Mouse (Mus musculus): ENCODE results near the gene Crybb3. TPM values are rescaled to one million over a fixed set of nuclear protein-coding genes. Genes with fewer than 3 reads are reported as not detected.

Crybb3 gene
- total RNA-seq, 2 experiments from 2014 or later = 0.79 to 1.0 TPM

DNA sequence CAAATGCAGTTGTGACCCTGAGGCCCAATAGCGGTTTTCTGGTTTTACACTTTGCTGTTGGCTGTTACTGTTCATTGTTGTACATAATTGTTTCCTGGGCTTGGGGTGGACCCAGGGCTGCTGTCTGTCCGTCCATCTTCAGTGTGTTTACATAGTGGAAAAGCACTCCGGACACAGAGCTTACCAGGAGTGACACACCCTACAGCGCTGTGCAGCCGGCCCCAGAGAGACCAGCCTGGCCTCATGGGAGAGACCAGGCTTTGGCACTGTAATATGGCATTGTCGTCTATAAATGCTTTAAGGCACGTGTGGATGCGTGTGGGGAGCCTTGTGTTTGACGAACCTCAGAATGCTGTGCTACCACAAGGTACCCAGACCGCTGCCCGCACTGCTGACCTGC, 19.0 kb upstream of the Crybb3 start:
- peak overlapping the region; percentile 20; the same call in 1 of the 2 replicates for H3K27ac ChIP-seq
- intact Hi-C loops (cut with DNase I) = loop anchor here (2.0 kb wide), 1 partner anchor 126 kb away; the partner anchor contains the start of gene Tmem211
- DNase-seq = no peak
- no peak for TF ChIP-seq CTCF (IDR thresholded peaks at IDR 0.05)
- H3K4me3 ChIP-seq = no peak overlapping the region

DNA sequence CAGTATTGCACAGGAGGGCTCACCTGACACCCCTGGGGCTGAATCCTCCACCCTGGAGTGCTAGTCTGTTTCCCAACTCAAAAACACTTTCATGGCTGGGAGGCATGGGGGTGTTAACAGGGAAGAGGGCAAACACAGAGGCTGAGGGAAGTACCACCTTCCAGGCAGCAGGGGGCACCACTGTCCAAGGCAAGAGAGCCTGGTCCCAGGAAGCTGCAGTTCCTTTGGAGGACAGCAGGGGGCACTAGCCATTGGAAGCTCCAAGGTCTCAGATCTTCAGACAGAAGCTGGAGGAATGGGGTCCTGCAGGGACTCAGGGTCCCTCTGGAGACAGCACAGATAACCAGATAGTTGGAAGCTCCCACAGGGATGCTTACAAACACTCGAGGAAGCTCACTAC, 18.2 kb upstream of the Crybb3 start:
- Histone ChIP-seq H3K27ac (0 out of 2 replicates have a peak overlapping the region, but pooled peaks have one; percentile 12), H3K4me3 (no peak overlapping the region)
- no peak for TF ChIP-seq CTCF (IDR thresholded peaks at IDR 0.05)
- intact Hi-C loops (cut with DNase I) = loop anchor here (1.0 kb wide), 1 partner anchor 56 kb away; no protein-coding TSS in a partner anchor
- peak; percentile 91 for DNase-seq

DNA sequence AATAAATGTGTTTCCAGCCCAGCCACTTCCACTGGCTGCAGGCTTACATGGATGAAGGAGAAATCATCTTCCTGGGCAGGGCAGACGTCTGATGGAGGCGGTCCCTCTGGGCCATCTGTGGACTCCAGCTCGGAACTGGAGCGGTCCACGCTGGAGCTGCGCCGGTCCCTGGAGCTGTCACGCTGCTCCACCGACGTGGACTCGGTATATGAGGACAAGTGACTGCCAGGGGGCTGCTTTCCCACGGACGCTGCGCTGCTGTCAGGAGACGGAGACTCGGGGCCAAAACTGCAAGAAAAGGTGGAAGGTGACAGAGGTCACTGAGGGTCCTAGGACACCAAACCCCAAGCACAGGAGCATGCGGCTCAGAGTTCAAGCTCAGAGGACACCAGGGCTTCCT, 16.2 kb upstream of the Crybb3 start:
- intact Hi-C loops (cut with DNase I) = no loop called here
- no peak for TF ChIP-seq CTCF (IDR thresholded peaks at IDR 0.05)
- DNase-seq = no peak
- Histone ChIP-seq H3K4me3 (no peak overlapping the region), H3K27ac (no peak overlapping the region)

DNA sequence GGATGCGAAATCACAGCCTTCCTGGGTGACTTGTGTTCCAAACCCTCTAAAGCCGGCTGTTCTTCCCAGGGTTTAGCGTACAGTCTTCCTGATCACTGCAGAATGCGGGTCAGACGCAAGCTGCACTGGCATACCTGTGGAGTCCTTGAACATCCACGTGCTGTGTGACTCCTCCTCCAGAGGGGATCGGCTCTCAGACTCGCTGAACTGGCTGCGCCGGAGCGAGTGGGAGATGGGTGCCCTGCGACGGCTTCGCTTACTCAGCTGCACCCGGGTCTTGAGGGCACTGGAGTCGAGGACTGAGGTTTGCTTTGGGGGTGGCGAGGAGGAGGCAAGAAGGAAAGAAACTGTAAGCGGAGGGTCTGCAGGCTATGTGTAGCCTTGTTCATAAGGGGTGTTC, 14.1 kb upstream of the Crybb3 start:
- no peak for TF ChIP-seq CTCF (IDR thresholded peaks at IDR 0.05)
- Histone ChIP-seq H3K27ac (no peak overlapping the region), H3K4me3 (no peak overlapping the region)
- intact Hi-C loops (cut with DNase I) = no loop called here
- DNase-seq = no peak

DNA sequence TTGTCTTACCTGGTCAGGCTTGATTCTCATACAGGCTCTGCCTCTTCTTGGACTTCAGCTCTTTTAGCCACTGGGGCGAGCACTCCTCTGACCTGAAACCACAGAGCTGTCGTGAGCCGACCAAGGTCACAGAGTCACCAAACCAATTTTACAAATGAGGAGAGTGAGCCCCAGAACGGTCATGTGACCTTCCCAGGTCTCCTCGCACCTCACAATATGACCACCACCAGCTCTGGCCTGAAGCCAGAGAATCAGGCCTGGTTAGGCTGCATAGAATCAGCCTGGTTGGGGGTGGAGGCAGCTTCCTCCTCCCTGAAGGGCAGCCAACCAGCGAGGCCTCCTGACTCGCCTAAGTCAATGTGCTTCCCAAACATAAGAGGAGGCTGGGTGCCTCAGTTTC, 11.0 kb upstream of the Crybb3 start:
- Histone ChIP-seq H3K4me3 (no peak overlapping the region), H3K27ac (no peak overlapping the region)
- DNase-seq = no peak
- no peak for TF ChIP-seq CTCF (IDR thresholded peaks at IDR 0.05)
- intact Hi-C loops (cut with DNase I) = no loop called here

DNA sequence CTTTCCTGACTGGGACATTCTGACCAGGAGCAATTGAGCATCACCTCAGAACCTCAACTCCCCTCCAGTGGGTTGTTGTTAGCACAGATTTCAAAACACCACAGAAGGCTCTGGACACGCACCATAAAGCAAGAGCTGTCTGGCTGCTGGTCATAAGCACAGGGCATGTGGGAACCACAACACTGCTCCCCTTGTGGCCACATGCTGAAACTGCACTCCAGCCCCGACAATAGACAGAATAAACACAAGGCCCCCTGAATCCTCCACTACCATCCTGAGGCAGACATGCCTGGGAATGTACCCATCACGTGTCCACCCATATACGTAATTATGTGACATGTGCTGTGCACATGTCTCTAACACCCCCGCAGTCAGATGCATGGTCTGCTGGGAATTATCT, 9.8 kb upstream of the Crybb3 start:
- TF ChIP-seq CTCF (IDR thresholded peaks at IDR 0.05) = peak; percentile 75
- H3K27ac ChIP-seq = no peak overlapping the region
- DNase-seq = peak; percentile 56
- intact Hi-C loops (cut with DNase I) = no loop called here
- H3K4me3 ChIP-seq = no peak overlapping the region

DNA sequence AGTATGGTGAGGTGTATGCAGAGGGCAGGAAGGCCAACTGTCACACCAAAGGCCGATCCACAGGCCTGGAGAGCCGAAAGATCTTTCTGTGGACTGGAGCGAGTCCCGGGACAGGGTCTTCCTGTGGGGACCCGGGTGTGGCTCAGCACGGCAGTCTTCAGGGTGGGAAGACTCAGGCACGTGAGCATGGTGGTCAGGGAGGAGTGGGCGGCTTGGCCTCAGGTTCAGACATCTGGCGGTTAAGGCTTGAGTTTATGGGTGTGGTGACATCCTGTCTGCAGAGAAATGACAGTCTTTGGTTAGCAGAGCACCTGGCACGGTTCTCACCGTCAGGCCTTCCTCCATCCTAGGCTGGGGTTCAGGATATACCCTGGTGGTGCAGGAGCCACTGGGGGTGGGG, 9.4 kb upstream of the Crybb3 start:
- H3K27ac ChIP-seq = 0 out of 2 replicates have a peak overlapping the region, but pooled peaks have one; percentile 6
- no peak for DNase-seq
- no peak overlapping the region for H3K4me3 ChIP-seq
- intact Hi-C loops (cut with DNase I) = no loop called here
- TF ChIP-seq CTCF (IDR thresholded peaks at IDR 0.05) = no peak

DNA sequence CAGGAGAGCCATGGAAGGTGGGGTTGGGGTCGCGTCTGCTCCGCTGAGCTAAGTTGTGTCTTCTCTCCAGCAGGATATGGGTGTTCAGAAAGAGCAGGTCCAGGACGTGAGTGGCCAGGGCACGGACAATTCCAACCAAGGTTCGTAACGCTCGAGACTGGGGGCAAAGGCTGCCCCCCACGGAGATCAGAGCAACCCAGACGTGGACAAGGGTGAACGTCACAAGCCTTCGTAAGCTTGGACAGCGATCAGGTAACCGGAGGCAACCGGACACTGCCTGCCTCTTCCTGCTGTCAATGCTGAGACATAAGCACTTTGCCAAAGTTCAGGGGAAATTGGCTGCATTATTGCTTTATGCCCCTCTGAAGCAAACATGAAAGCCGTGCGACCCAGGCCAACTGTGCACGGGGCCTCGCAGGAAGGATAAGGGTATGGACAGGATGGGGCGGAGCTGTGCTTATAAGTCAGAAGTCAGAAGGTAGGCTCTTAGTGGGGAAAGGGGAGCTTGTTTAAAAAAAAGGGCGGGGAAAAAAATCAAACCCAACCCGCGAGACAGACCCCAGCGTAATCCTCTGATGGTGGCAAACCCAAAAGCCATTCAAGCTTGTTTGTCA, 8.8 kb upstream of the Crybb3 start:
- Histone ChIP-seq H3K4me3 (no peak overlapping the region), H3K27ac (0 out of 2 replicates have a peak overlapping the region, but pooled peaks have one; percentile 6)
- no peak for DNase-seq
- intact Hi-C loops (cut with DNase I) = no loop called here
- TF ChIP-seq CTCF (IDR thresholded peaks at IDR 0.05) = no peak

DNA sequence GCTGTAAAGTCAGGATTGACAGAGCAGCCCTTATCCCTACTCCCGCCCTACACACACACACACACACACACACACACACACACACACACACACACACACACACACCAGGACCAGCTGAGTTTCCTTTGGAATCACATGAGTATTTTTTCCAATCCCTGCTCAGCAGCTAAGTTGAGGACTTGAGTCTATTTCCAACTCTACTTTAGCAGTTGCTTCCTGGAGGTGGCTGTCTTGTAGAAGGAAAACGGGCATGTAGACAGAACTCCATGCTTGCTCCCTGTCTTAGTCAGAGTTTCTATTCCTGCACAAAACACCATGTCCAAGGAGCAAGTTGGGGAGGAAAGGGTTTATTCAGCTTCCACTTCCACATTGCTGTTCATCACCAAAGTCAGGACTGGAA, 6.1 kb upstream of the Crybb3 start:
- Histone ChIP-seq H3K27ac (no peak overlapping the region), H3K4me3 (no peak overlapping the region)
- intact Hi-C loops (cut with DNase I) = no loop called here
- TF ChIP-seq CTCF (IDR thresholded peaks at IDR 0.05) = no peak
- no peak for DNase-seq

DNA sequence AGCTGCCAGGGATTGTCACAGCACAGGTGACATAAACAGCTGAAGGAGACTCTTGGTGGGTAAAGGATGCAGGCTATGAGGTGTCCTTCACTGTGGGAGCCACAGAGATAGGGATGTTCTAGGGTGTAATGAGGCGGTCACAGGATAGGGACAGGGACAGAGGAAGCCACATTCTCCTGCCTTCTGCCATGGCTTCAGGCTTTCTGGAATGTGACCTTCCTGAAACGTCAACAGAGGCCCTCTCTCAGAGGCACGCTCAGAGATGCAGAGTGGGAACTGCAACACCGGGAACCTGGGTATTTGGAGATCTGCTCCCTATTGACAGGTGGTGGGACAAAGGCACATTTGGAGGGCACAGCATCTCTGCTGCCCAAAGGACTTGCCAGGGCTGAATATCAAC, 5.6 kb upstream of the Crybb3 start:
- TF ChIP-seq CTCF (IDR thresholded peaks at IDR 0.05) = no peak
- no peak overlapping the region for H3K27ac ChIP-seq
- H3K4me3 ChIP-seq = no peak overlapping the region
- no peak for DNase-seq
- intact Hi-C loops (cut with DNase I) = no loop called here

DNA sequence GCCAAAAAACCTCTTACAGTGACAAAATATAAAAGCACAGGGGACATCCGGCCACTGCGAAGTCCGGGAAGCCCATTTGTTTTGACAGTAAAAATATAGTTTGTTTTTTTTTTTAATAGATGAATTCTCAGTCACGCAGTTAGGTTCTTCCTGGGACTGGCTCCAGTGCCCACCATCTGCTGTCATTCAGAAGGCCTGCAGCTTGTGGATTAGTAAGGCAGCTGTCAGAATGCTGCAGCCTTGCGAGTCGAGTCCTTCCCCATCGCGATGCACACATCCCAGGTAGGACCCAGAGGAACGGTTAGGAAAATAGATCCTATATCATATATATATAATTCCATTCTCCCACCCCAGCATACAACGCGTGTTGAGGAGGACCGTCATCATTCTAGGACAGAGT, 5.1 kb upstream of the Crybb3 start:
- DNase-seq = no peak
- intact Hi-C loops (cut with DNase I) = no loop called here
- no peak overlapping the region for H3K27ac ChIP-seq
- no peak overlapping the region for H3K4me3 ChIP-seq
- no peak for TF ChIP-seq CTCF (IDR thresholded peaks at IDR 0.05)

DNA sequence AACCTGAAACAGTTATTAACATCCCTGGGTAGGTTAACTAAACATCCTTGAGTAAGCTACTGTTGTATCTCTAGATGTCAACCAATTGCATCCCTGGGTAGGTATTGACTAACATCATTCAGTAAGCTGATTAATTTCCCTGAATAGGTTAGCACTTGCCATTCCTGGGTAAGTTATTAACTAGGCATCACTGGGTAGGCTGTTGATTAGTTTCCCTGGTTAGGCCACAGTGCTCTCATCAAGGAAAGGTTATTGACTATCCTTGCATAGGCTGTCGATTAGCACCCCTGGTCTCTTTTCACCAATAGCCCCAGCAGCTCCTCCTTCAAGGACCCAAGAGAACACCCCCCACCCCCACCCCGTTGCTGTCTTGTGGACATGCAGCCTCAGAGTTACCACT, 4.5 kb upstream of the Crybb3 start:
- DNase-seq = no peak
- no peak overlapping the region for H3K27ac ChIP-seq
- no peak for TF ChIP-seq CTCF (IDR thresholded peaks at IDR 0.05)
- H3K4me3 ChIP-seq = no peak overlapping the region
- intact Hi-C loops (cut with DNase I) = no loop called here

DNA sequence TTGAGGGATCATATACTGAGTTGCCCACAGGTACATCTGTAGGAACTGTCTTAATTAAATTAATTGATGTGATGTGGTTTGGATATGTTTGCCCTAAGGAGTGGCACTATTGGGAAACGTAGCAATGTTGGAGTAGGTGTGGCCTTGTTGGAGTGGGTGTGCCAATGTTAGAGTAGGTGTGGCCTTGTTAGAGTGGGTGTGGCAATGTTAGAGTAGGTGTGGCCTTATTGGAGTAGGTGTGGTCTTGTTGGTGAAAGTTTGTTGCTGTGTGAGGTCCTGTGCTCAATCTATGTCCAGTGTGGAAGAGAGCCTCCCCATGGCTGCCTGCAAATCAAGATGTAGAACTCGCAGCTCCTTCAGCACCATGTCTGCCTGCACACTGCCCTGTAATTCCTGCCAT, 2.9 kb upstream of the Crybb3 start:
- intact Hi-C loops (cut with DNase I) = no loop called here
- DNase-seq = no peak
- TF ChIP-seq CTCF (IDR thresholded peaks at IDR 0.05) = no peak

More for the DNA sequence above, 2.9 kb upstream of the Crybb3 start:
- H3K4me3 ChIP-seq = no peak overlapping the region
- no peak overlapping the region for H3K27ac ChIP-seq
